Mouse (Mus musculus): ENCODE data around the gene Znrf1.

Gene Znrf1

GRCm38 (mm10) chr8:111627923-111628322 lies 92.0 kb downstream of the Znrf1 start:
- peak in 1 of 2 experiments; percentile 30 for DNase-seq (ENCODE audit: inconsistent age in 2 of 2, low spot score in 1 of 2)

- DNase-seq (ENCODE audit: inconsistent age in 2 of 2, low spot score in 1 of 2), result no peak
These were observed 92.5 kb downstream of the Znrf1 start for GRCm38 (mm10) chr8:111628401-111628800.

- peak in 1 of 2 experiments; percentile 41 for DNase-seq (ENCODE audit: inconsistent age in 2 of 2, low spot score in 1 of 2)
These were observed 93.1 kb downstream of the Znrf1 start for GRCm38 (mm10) chr8:111628894-111629501.

GRCm38 (mm10) chr8:111630105-111630521 lies 94.2 kb downstream of the Znrf1 start, which contains the start of gene Ldhd:
TSS of gene Ldhd (minus strand) at chr8:111630374.
- DNase-seq (ENCODE audit: inconsistent age in 2 of 2, low spot score in 1 of 2), result peak; percentile 85 to 96

GRCm38 (mm10) chr8:111631589-111631988 lies 95.7 kb downstream of the Znrf1 start:
- no peak for DNase-seq (ENCODE audit: inconsistent age in 2 of 2, low spot score in 1 of 2)

GRCm38 (mm10) chr8:111632976-111633375 lies 97.1 kb downstream of the Znrf1 start:
- no peak for DNase-seq (ENCODE audit: inconsistent age in 2 of 2, low spot score in 1 of 2)

DNA sequence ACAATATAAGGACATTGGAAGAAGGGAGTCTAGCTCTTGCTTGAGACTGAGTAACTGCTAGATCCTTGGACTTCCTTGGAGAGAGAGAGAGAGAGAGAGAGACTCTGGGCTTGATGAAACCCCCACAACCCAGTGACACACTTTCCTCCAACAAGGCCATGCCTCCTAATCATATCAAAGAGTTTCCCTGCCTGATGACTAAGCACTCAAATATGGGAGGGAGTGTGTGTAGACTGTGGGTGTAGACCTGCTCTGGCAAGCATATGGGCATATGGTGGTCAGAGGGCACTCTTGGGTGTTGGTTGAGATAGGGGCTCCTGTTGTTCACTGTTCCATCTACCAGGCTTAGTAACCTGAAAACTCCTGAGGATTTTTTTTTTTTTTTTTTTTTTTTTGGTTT lies 102.2 kb downstream of the Znrf1 start:
- DNase-seq (ENCODE audit: inconsistent age in 2 of 2, low spot score in 1 of 2), result no peak

DNA sequence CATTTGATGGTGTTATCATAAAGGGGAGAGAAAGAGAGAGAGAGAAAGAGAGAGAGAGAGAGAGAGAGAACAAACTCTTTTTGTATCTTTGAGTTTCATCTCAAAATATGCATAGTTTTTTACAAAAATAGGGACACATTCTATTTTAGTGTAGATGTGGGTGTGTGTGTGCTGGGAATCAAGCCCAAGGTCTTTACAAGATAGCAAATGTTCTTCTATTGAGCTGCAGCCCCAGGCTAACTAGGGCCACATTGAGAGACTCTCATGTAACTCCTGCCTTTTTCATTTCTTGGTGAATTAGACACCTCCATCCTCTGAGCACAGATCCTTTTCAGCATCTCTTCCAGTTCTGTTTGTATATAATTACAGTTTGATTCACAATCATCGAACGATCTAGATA lies 105.2 kb downstream of the Znrf1 start:
- no peak for DNase-seq (ENCODE audit: inconsistent age in 2 of 2, low spot score in 1 of 2)

DNA sequence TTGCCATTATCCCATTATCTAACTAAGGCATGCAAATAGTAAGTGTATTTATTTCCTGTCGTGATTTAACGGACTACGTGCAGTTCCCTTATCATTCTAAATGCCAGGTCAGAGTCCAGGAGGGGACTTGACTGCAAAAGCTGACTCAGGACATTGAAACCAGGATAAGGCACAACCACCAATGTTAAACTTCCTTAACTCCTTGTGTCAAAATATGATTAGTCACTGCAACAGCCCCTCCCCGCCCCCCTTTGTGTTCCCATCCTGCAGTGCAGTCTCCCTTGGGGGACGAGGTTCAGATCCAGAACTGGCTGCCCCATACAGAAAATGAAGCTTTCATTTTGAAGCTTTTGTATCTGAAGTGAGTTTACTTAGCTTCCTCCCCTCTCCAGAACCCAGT lies 106.6 kb downstream of the Znrf1 start:
- DNase-seq (ENCODE audit: inconsistent age in 2 of 2, low spot score in 1 of 2), result peak in 1 of 2 experiments; percentile 75

DNA sequence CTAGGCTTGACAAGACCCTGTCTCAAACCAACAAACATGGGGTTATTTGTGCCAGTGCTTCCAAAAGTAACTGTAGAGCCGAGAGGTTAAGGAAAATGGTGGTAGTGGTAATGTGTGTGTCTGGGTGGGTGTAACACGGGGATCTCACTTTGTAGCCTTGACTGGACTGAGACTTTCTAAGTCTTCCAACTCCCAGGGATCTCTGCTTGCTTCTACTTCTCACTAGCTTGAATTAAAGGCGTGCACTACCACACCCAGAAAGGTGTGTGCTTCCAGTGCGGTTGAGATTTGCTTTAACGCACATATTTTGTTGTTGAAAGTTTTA lies 107.0 kb downstream of the Znrf1 start:
- DNase-seq (ENCODE audit: inconsistent age in 2 of 2, low spot score in 1 of 2), result no peak

GRCm38 (mm10) chr8:111643264-111644141 lies 107.6 kb downstream of the Znrf1 start, which contains the start of gene Zfp1:
TSS of gene Zfp1 (plus strand) at chr8:111643401.
- peak; percentile 94 to 97 for DNase-seq (ENCODE audit: inconsistent age in 2 of 2, low spot score in 1 of 2)

- peak in 1 of 2 experiments; percentile 73 for DNase-seq (ENCODE audit: inconsistent age in 2 of 2, low spot score in 1 of 2)
These were observed 108.6 kb downstream of the Znrf1 start for GRCm38 (mm10) chr8:111644286-111645051.

DNA sequence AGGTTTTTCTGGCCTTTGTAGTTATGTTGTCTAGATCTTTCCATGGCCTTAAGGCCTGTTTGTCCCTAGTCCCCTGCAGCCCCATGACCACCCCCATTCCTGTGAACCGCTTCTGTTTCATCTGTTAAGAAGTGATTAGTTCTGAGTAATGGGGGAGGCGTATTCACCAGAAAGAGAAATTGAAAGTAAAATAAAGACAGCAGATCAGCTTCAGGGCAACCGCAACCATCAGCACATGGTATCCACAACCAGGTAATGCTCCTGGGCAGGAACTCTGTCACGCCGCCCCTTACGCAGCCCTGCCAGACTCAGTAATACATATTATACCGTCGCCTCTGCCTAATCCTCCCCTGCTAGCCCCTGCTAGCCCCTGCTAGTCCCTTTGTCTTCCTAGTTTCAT lies 109.8 kb downstream of the Znrf1 start:
- DNase-seq (ENCODE audit: inconsistent age in 2 of 2, low spot score in 1 of 2), result no peak

DNA sequence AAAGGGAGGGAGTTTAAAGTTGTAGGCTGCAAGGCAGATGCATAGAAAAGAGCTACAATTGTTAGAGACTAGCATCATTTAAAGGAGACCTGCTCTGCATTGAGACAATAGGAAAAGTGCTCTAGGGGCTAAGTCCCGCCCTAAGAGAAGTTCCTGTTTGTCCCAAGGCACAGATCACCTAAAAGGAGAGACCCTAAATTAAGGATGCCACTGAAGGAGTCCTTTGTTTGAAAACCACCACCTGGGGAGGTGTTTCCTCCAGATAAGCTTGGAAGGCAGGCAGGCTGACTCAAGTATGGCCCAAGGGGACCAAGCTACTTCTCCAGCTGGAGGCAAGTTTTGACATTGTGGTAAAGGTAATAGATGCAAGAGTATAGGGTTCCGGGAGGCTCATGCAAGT lies 112.9 kb downstream of the Znrf1 start:
- DNase-seq (ENCODE audit: inconsistent age in 2 of 2, low spot score in 1 of 2), result no peak

GRCm38 (mm10) chr8:111650651-111651050 lies 114.8 kb downstream of the Znrf1 start:
- DNase-seq (ENCODE audit: inconsistent age in 2 of 2, low spot score in 1 of 2), result no peak

GRCm38 (mm10) chr8:111653524-111653923 lies 117.6 kb downstream of the Znrf1 start:
- DNase-seq (ENCODE audit: inconsistent age in 2 of 2, low spot score in 1 of 2), result no peak

DNA sequence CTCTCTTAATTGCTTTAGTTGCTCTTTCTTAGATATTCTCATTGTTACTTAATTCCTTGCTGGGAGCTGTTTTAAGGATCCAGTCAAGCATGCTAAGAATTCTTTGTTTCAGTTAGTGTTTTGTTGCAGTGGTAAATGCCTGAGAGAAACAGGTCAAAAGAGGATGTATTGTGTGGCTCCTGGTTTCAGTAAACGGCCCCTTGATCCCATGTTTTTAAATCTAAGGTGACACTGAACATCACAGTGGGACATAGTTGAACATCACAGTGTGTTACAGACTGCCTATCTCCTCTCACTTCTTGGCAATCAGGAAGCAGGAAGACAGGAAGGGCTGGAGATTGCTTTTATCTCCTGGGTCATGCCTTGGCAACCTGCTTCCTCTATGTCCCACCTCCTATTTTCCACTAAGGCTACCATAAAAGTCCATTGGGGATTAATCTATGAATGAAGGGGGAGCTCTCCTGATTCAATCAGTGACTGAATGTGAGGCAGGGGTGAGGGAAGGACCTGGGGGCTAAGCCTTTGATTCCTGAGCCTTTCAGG lies 121.5 kb downstream of the Znrf1 start:
- DNase-seq (ENCODE audit: inconsistent age in 2 of 2, low spot score in 1 of 2), result no peak

DNA sequence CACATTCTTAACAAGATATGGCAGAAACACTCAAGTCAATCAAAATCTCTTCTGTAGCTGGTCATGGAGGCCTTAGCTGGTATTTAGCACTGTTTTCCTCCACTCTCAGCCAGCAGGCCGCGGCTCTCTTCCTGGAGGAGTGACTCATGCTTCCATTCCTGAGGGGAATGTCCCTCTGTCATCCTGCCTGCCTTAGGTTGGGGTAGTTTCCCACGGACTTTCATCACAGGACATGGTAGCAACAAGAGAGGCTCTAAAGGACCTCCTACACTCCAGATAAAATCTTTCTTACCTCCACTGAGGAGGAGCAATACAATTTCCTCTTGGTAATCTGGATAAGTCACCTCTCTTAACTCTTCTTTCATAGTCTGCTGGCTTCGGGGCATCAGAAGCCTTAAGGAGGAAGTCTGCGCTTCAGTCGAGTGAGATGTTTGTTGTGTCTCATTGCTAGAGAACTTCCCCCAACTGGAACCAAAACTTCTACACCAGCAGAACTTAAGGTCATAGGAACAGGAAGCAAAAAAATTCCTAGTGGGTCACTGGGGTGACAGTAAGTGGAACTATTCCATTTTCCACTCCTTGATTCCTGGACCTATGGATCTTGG lies 123.0 kb downstream of the Znrf1 start:
- peak; percentile 38 to 69 for DNase-seq (ENCODE audit: inconsistent age in 2 of 2, low spot score in 1 of 2)

DNA sequence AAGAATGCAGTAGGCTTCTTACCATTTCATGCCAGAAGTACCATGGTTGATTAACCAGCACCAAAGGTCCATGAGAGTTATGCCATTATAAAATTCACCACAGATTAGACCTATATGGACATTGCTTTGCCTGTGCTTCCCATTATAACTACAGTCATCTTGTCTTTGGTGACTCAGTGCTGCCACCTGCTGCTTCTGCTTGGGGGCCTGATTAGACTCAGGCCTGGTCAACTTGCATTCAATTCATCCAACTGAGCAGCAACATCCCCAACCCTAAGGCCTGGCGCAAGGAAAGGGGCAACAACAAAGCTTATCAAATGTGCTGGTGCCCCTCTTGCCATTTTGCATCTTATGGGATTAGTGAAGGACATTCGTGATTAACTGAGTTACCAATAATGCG lies 126.6 kb downstream of the Znrf1 start:
- DNase-seq (ENCODE audit: inconsistent age in 2 of 2, low spot score in 1 of 2), result peak; percentile 80 to 94

GRCm38 (mm10) chr8:111666751-111667150 lies 130.9 kb downstream of the Znrf1 start:
- DNase-seq (ENCODE audit: inconsistent age in 2 of 2, low spot score in 1 of 2), result peak; percentile 31 to 76

Measured in adrenal gland, adult (tissue).